Mouse (Mus musculus): ENCODE measurements at regions not wholly inside any gene's neighbourhood (a gene's known extent, or its start where the extent isn't known, plus 50 kb on each side); places are given as distances from the start of the nearest gene placed in this dataset.

DNA sequence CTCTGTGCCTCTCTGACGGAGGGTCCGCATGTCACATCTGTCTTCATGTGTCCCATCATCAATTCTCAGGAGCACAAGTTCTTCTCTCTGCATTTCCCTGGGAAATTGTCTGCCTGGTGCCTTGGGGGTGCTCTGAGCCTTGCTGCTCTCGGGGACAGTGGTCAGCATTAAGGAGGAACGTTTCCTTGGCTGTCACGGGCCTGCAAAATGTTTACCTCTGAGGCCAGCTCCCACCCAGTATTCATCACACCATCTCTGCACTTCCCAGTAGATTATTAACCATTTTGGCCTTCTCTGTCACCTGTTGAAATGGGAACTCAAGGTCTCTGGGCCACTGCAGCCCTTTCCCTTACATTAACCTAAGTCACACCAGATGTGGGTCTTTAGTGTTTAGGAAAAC, 219.8 kb upstream of the Spag17 start:
- Histone ChIP-seq H3K4me1 (ENCODE audit: control insufficient read depth, insufficient read depth, low read depth, low read length) (no peaks in the 10 kb centered on the region), H3K27me3 (replicated peaks; ENCODE audit: control insufficient read depth, insufficient read depth, low read length) (no peaks in the 10 kb centered on the region), H3K9ac (ENCODE audit: low read depth, low read length) (no peak overlapping the region), H3K36me3 (ENCODE audit: control insufficient read depth, insufficient read depth, low read length) (no peaks in the 10 kb centered on the region), H3K27ac (ENCODE audit: low read depth, low read length) (no peak overlapping the region), H3K4me3 (ENCODE audit: low read length) (no peak overlapping the region), H3K9me3 (ENCODE audit: control insufficient read depth, low read length) (no peaks in the 10 kb centered on the region), H3K4me2 (ENCODE audit: low read length) (no peak overlapping the region)
- 78% methylated on average over 5 of the region's 5 CpGs for WGBS
- ATAC-seq = no peak

DNA sequence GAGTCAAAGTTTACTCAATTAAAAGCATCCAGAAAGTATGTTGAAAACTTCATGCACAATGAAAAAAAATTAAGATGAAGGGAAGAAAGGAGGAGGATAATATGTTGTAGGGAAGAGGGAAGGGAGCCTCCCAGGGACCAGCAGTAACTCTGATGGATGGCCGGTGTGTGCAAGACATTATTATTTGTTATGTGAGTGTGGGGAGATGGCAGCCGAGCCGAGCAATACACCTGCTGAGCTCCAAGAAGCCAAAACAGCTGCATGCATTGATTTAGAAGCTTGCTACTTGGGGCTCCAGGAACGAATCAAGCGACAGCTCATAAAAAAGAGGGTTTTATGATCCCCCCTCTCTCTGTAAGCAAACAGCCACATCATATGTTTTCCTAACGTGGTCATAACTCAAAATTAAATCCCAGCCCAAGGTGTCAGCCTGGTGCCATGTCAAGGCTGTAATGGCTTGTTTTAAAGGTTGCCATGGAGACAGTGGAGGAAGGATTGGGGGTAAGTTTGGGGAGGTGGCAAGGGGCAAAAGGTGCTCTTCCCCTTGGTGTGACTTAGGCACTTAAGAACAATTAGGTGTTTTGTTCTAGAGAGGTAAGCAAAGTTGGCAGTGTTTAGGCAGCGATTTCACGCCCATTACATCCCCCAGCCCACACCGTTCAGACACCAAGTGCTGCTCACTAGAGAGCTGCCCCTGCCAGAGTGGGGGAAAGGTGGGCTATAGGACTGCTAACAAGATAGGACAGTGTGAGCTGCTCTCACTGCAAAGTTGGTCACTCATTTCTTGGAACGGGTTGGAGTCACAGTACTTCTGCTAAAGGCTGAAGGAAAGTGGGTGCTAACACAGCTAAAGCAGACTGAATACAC, 219.1 kb upstream of the Spag17 start:
- no peak overlapping the region for H3K4me2 ChIP-seq (ENCODE audit: low read length)
- H3K9ac ChIP-seq (ENCODE audit: low read depth, low read length) = no peak overlapping the region
- no peaks in the 10 kb centered on the region for H3K4me1 ChIP-seq (ENCODE audit: control insufficient read depth, insufficient read depth, low read depth, low read length)
- no peak overlapping the region for H3K27ac ChIP-seq (ENCODE audit: low read depth, low read length)
- H3K4me3 ChIP-seq (ENCODE audit: low read length) = no peak overlapping the region
- H3K9me3 ChIP-seq (ENCODE audit: control insufficient read depth, low read length) = no peaks in the 10 kb centered on the region
- WGBS = 32% methylated on average over 10 of the region's 10 CpGs
- no peaks in the 10 kb centered on the region for H3K36me3 ChIP-seq (ENCODE audit: control insufficient read depth, insufficient read depth, low read length)
- H3K27me3 ChIP-seq (replicated peaks; ENCODE audit: control insufficient read depth, insufficient read depth, low read length) = no peaks in the 10 kb centered on the region
- ATAC-seq = no peak

GRCm38 (mm10) chr3:99674145-99674544, 211.1 kb upstream of the Spag17 start:
- WGBS = 88% methylated on average over 2 of the region's 2 CpGs
- Histone ChIP-seq H3K27ac (ENCODE audit: low read depth, low read length) (no peak overlapping the region), H3K9me3 (ENCODE audit: control insufficient read depth, low read length) (no peaks in the 10 kb centered on the region), H3K4me1 (ENCODE audit: control insufficient read depth, insufficient read depth, low read depth, low read length) (no peaks in the 10 kb centered on the region), H3K9ac (ENCODE audit: low read depth, low read length) (no peak overlapping the region), H3K4me3 (ENCODE audit: low read length) (no peak overlapping the region), H3K27me3 (replicated peaks; ENCODE audit: control insufficient read depth, insufficient read depth, low read length) (no peaks in the 10 kb centered on the region), H3K4me2 (ENCODE audit: low read length) (no peak overlapping the region), H3K36me3 (ENCODE audit: control insufficient read depth, insufficient read depth, low read length) (no peaks in the 10 kb centered on the region)
- ATAC-seq = no peak

GRCm38 (mm10) chr3:99709506-99709905, 175.7 kb upstream of the Spag17 start:
- Histone ChIP-seq H3K27ac (ENCODE audit: low read depth, low read length) (no peak overlapping the region), H3K9me3 (ENCODE audit: control insufficient read depth, low read length) (no peaks in the 10 kb centered on the region), H3K4me2 (ENCODE audit: low read length) (no peak overlapping the region), H3K36me3 (ENCODE audit: control insufficient read depth, insufficient read depth, low read length) (no peaks in the 10 kb centered on the region), H3K27me3 (replicated peaks; ENCODE audit: control insufficient read depth, insufficient read depth, low read length) (no peaks in the 10 kb centered on the region), H3K4me3 (ENCODE audit: low read length) (no peak overlapping the region), H3K9ac (ENCODE audit: low read depth, low read length) (no peak overlapping the region), H3K4me1 (ENCODE audit: control insufficient read depth, insufficient read depth, low read depth, low read length) (no peaks in the 10 kb centered on the region)
- 87% methylated on average over 4 of the region's 4 CpGs for WGBS
- no peak for ATAC-seq

DNA sequence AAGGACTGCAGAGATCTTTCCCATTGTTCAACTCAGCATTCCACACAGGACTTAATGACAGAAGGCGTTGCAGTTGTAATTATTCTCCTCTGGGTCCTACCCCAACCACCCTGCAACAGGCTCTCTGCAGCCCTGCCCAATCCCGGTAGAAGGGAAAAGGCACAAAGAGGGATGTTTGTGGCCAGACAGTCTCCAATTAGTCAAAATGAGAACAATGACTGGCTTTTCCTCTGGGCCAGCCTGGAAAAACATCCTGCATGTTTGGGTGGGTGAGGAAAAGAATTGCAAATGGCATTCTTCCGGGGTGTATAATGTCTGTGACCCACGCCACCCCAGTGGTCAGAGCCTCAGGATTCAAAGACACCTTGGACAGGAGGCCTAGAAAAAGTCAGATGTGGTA, 168.8 kb upstream of the Spag17 start:
- no peaks in the 10 kb centered on the region for H3K27me3 ChIP-seq (replicated peaks; ENCODE audit: control insufficient read depth, insufficient read depth, low read length)

GRCm38 (mm10) chr3:99738093-99738803, 147.0 kb upstream of the Spag17 start:
- Histone ChIP-seq H3K4me1 (ENCODE audit: control insufficient read depth, insufficient read depth, low read depth, low read length) (no peaks in the 10 kb centered on the region), H3K9me3 (ENCODE audit: control insufficient read depth, low read length) (no peaks in the 10 kb centered on the region), H3K4me2 (ENCODE audit: low read length) (no peak overlapping the region), H3K4me3 (ENCODE audit: low read length) (no peak overlapping the region), H3K27me3 (replicated peaks; ENCODE audit: control insufficient read depth, insufficient read depth, low read length) (no peaks in the 10 kb centered on the region), H3K36me3 (ENCODE audit: control insufficient read depth, insufficient read depth, low read length) (no peaks in the 10 kb centered on the region), H3K9ac (ENCODE audit: low read depth, low read length) (no peak overlapping the region), H3K27ac (ENCODE audit: low read depth, low read length) (no peak overlapping the region)
- 88% methylated on average over 3 of the region's 3 CpGs for WGBS
- no peak for ATAC-seq

More for the DNA sequence above, 168.8 kb upstream of the Spag17 start:
- Histone ChIP-seq H3K4me1 (ENCODE audit: control insufficient read depth, insufficient read depth, low read depth, low read length) (no peaks in the 10 kb centered on the region), H3K4me2 (ENCODE audit: low read length) (no peak overlapping the region), H3K36me3 (ENCODE audit: control insufficient read depth, insufficient read depth, low read length) (no peaks in the 10 kb centered on the region), H3K4me3 (ENCODE audit: low read length) (no peak overlapping the region), H3K9me3 (ENCODE audit: control insufficient read depth, low read length) (no peaks in the 10 kb centered on the region), H3K9ac (ENCODE audit: low read depth, low read length) (no peak overlapping the region), H3K27ac (ENCODE audit: low read depth, low read length) (no peak overlapping the region)
- ATAC-seq = no peak
- 58% methylated on average over 4 of the region's 4 CpGs for WGBS

DNA sequence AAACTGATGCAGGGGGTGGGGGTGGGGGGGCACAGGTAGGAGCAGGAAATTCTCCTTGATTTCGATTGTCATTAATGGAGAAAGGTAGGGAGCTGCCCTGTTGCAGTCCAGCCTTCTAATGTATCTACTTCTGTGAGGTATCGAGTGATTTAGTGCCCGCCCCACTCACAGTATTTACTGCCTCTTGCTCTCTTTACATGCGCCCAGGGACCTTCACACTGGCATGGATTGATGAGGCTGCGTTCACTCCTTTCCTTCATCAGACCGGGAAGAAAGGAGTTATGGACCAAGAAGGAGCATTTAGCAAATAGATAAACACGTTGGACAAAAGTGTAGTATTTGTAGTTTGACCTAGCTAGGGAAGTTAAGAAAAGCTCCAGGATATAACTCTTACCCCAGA, 145.6 kb upstream of the Spag17 start:
- H3K9me3 ChIP-seq (ENCODE audit: control insufficient read depth, low read length) = no peaks in the 10 kb centered on the region
- no peak overlapping the region for H3K27ac ChIP-seq (ENCODE audit: low read depth, low read length)
- H3K9ac ChIP-seq (ENCODE audit: low read depth, low read length) = no peak overlapping the region
- H3K4me2 ChIP-seq (ENCODE audit: low read length) = no peak overlapping the region
- no peaks in the 10 kb centered on the region for H3K27me3 ChIP-seq (replicated peaks; ENCODE audit: control insufficient read depth, insufficient read depth, low read length)
- H3K4me3 ChIP-seq (ENCODE audit: low read length) = no peak overlapping the region
- 70% methylated on average over 7 of the region's 7 CpGs for WGBS
- no peaks in the 10 kb centered on the region for H3K36me3 ChIP-seq (ENCODE audit: control insufficient read depth, insufficient read depth, low read length)
- no peaks in the 10 kb centered on the region for H3K4me1 ChIP-seq (ENCODE audit: control insufficient read depth, insufficient read depth, low read depth, low read length)
- no peak for ATAC-seq

- Histone ChIP-seq H3K4me1 (ENCODE audit: control insufficient read depth, insufficient read depth, low read depth, low read length) (no peaks in the 10 kb centered on the region), H3K4me3 (ENCODE audit: low read length) (no peak overlapping the region), H3K4me2 (ENCODE audit: low read length) (no peak overlapping the region), H3K9me3 (ENCODE audit: control insufficient read depth, low read length) (no peaks in the 10 kb centered on the region), H3K27ac (ENCODE audit: low read depth, low read length) (no peak overlapping the region), H3K27me3 (replicated peaks; ENCODE audit: control insufficient read depth, insufficient read depth, low read length) (no peaks in the 10 kb centered on the region), H3K36me3 (ENCODE audit: control insufficient read depth, insufficient read depth, low read length) (no peaks in the 10 kb centered on the region), H3K9ac (ENCODE audit: low read depth, low read length) (no peak overlapping the region)
- 64% methylated on average over 3 of the region's 3 CpGs for WGBS
- ATAC-seq = peak; percentile 84
Observed at GRCm38 (mm10) chr3:99741249-99742222, 143.7 kb upstream of the Spag17 start.

DNA sequence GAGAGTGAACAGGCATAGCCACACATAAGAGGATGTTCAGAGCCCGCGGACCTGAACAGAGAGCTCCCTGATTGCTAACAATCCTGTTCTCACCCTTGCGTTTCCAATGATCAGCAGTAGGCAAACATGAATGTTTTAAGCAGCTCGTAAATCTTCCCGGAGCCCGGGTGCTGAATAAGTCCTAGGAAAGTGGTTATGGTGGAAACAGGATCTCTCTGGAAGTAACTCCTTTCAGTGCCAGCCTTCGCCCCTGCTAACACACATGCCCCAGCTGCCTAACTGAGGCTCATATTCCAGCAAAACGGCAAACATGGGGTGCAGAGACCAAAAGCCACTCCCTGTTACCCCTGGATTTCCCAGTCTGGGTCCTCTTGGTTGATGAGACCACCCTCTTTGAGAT, 135.5 kb upstream of the Spag17 start:
- H3K27ac ChIP-seq (ENCODE audit: low read depth, low read length) = no peak overlapping the region
- ATAC-seq = no peak
- H3K27me3 ChIP-seq (replicated peaks; ENCODE audit: control insufficient read depth, insufficient read depth, low read length) = no peaks in the 10 kb centered on the region
- no peak overlapping the region for H3K4me3 ChIP-seq (ENCODE audit: low read length)
- H3K36me3 ChIP-seq (ENCODE audit: control insufficient read depth, insufficient read depth, low read length) = no peaks in the 10 kb centered on the region
- H3K9ac ChIP-seq (ENCODE audit: low read depth, low read length) = no peak overlapping the region
- H3K9me3 ChIP-seq (ENCODE audit: control insufficient read depth, low read length) = no peaks in the 10 kb centered on the region
- no peak overlapping the region for H3K4me2 ChIP-seq (ENCODE audit: low read length)
- no peaks in the 10 kb centered on the region for H3K4me1 ChIP-seq (ENCODE audit: control insufficient read depth, insufficient read depth, low read depth, low read length)
- 85% methylated on average over 8 of the region's 8 CpGs for WGBS

Measured in hindbrain, embryonic 16.5 days (tissue).